Mouse (Mus musculus): ENCODE results near the gene Kel. TPM values are rescaled to one million over a fixed set of nuclear protein-coding genes. Genes with fewer than 3 reads are reported as not detected.

The Kel gene
- 0.29 TPM in 1 of 2 replicates, not detected in the other for polyA plus RNA-seq (2015; fragmentation: Nextera tagmentation; extraction: Ambion mirVana)

GRCm38 (mm10) chr6:41704123-41704522, at the start of gene Kel:
Kel (minus strand) TSS chr6:41704339.
- no peaks in the 10 kb centered on the region for H3K36me3 ChIP-seq (ENCODE audit: control insufficient read depth, insufficient read depth, low read length)
- H3K9ac ChIP-seq (ENCODE audit: low read depth, low read length), result no peak within 1 kb of the TSS
- WGBS, result 55% methylated on average over 1 of the region's 1 CpGs
- no peaks in the 10 kb centered on the region for H3K9me3 ChIP-seq (replicated peaks; ENCODE audit: control insufficient read depth, low read length, poor library complexity, severe bottlenecking)
- no peaks in the 10 kb centered on the region for H3K27me3 ChIP-seq (ENCODE audit: control insufficient read depth, insufficient read depth, low read depth, low read length)
- H3K27ac ChIP-seq (ENCODE audit: low read length), result no peak within 1 kb of the TSS
- no peaks in the 10 kb centered on the region for H3K4me1 ChIP-seq (ENCODE audit: control insufficient read depth, insufficient read depth, low read length)
- no peak for ATAC-seq
- no peak within 1 kb of the TSS for H3K4me3 ChIP-seq (ENCODE audit: low read depth, low read length)
- H3K4me2 ChIP-seq (ENCODE audit: low read length), result no peak within 1 kb of the TSS

DNA sequence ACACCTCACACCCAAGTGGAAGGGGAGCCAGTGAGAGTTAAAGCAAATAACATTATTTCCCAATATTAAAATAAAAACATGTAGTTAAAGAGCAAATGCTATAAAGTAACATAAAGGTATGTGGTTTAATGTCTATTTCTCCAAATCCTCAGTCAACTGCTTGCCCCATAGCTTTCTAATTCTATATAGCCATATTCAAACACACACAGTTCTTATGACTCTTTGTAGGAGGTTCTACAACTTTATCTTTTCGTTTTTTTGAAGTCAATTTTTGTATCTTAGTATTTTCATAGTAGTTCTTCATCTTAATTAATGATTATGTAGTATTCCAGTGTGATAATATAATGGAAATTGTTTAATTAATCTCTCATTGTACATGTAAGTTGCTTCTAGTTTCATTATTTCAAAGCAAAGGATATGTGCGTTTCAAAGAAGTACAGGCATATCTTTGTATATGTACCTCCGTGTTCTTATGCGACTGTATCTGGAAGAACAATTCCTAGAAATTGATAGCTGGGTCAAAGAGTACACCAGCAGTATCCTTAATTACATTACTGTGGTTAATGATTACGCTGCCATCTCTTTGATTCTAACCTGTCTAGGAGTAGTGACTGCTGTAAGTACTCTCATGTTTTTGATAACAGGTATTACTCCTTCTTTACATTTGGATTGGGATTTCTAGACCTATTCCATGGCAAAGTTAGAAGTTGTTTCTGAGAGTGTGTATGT, 40.7 kb upstream of the Kel start:
- ATAC-seq, result no peak
- no peak overlapping the region for H3K4me3 ChIP-seq (ENCODE audit: low read depth, low read length)
- no peaks in the 10 kb centered on the region for H3K36me3 ChIP-seq (ENCODE audit: control insufficient read depth, insufficient read depth, low read length)
- WGBS, result 78% methylated on average over 5 of the region's 5 CpGs
- no peak overlapping the region for H3K27ac ChIP-seq (ENCODE audit: low read length)
- H3K9ac ChIP-seq (ENCODE audit: low read depth, low read length), result no peak overlapping the region
- H3K4me2 ChIP-seq (ENCODE audit: low read length), result no peak overlapping the region
- H3K9me3 ChIP-seq (replicated peaks; ENCODE audit: control insufficient read depth, low read length, poor library complexity, severe bottlenecking), result no peaks in the 10 kb centered on the region
- no peaks in the 10 kb centered on the region for H3K4me1 ChIP-seq (ENCODE audit: control insufficient read depth, insufficient read depth, low read length)
- H3K27me3 ChIP-seq (ENCODE audit: control insufficient read depth, insufficient read depth, low read depth, low read length), result no peaks in the 10 kb centered on the region

DNA sequence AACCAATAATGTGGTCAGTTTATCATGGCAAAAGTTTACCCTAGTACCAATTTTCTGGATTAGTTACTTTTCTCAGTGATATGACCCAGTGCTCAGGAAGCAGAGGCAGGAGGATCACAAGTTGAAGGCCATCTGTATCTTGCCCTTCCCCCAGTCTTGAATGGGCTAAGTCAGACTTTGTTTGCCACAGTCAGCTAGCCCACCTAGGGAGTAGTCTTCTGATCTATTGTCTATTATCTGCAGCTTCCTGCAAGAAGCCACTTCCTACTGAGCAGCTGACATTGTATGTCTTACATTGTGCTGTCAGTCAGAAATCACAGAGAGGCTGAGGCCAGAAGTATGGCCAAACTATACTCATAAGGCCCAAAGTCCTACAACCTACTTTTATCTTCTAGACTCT, 37.0 kb upstream of the Kel start:
- Histone ChIP-seq H3K9ac (ENCODE audit: low read depth, low read length) (no peak overlapping the region), H3K36me3 (ENCODE audit: control insufficient read depth, insufficient read depth, low read length) (no peaks in the 10 kb centered on the region), H3K27me3 (ENCODE audit: control insufficient read depth, insufficient read depth, low read depth, low read length) (no peaks in the 10 kb centered on the region), H3K4me1 (ENCODE audit: control insufficient read depth, insufficient read depth, low read length) (no peaks in the 10 kb centered on the region), H3K4me2 (ENCODE audit: low read length) (no peak overlapping the region), H3K27ac (ENCODE audit: low read length) (no peak overlapping the region), H3K9me3 (replicated peaks; ENCODE audit: control insufficient read depth, low read length, poor library complexity, severe bottlenecking) (no peaks in the 10 kb centered on the region), H3K4me3 (ENCODE audit: low read depth, low read length) (no peak overlapping the region)
- no peak for ATAC-seq

- Histone ChIP-seq H3K4me2 (ENCODE audit: low read length) (no peak overlapping the region), H3K36me3 (ENCODE audit: control insufficient read depth, insufficient read depth, low read length) (no peaks in the 10 kb centered on the region), H3K4me3 (ENCODE audit: low read depth, low read length) (no peak overlapping the region), H3K9ac (ENCODE audit: low read depth, low read length) (no peak overlapping the region), H3K9me3 (replicated peaks; ENCODE audit: control insufficient read depth, low read length, poor library complexity, severe bottlenecking) (no peaks in the 10 kb centered on the region), H3K27ac (ENCODE audit: low read length) (no peak overlapping the region), H3K27me3 (ENCODE audit: control insufficient read depth, insufficient read depth, low read depth, low read length) (no peaks in the 10 kb centered on the region), H3K4me1 (ENCODE audit: control insufficient read depth, insufficient read depth, low read length) (no peaks in the 10 kb centered on the region)
- WGBS, result 89% methylated on average over 5 of the region's 5 CpGs
- no peak for ATAC-seq
These were observed 30.8 kb upstream of the Kel start for GRCm38 (mm10) chr6:41734719-41735470.

- Histone ChIP-seq H3K9me3 (replicated peaks; ENCODE audit: control insufficient read depth, low read length, poor library complexity, severe bottlenecking) (no peaks in the 10 kb centered on the region), H3K27me3 (ENCODE audit: control insufficient read depth, insufficient read depth, low read depth, low read length) (no peaks in the 10 kb centered on the region), H3K9ac (ENCODE audit: low read depth, low read length) (no peak overlapping the region), H3K4me2 (ENCODE audit: low read length) (no peak overlapping the region), H3K27ac (ENCODE audit: low read length) (no peak overlapping the region), H3K4me1 (ENCODE audit: control insufficient read depth, insufficient read depth, low read length) (no peaks in the 10 kb centered on the region), H3K36me3 (ENCODE audit: control insufficient read depth, insufficient read depth, low read length) (no peaks in the 10 kb centered on the region), H3K4me3 (ENCODE audit: low read depth, low read length) (no peak overlapping the region)
- 86% methylated on average over 1 of the region's 1 CpGs for WGBS
- no peak for ATAC-seq
These were observed 24.0 kb upstream of the Kel start for GRCm38 (mm10) chr6:41727989-41728609.

DNA sequence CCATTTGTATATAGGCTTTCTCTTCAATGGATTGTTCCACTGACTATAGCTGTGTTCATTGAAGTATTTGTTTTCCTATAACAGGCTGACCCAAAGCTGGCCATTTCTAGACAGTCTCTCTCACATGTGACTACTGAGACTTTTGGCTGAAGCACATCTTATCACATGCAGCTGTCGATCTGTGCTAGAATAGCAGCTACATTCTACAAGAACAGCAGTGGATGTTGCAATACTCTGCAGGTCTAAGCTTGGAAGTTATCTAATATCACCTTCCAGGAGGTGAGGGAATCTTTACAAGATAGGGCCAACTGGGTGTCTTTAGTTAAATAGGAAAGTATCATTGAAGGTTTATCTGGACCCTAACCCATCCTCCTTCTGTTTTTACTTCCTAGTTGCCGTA, 17.3 kb upstream of the Kel start:
- WGBS, result 92% methylated on average over 2 of the region's 2 CpGs
- no peaks in the 10 kb centered on the region for H3K9me3 ChIP-seq (replicated peaks; ENCODE audit: control insufficient read depth, low read length, poor library complexity, severe bottlenecking)
- H3K4me1 ChIP-seq (ENCODE audit: control insufficient read depth, insufficient read depth, low read length), result no peaks in the 10 kb centered on the region
- H3K27me3 ChIP-seq (ENCODE audit: control insufficient read depth, insufficient read depth, low read depth, low read length), result no peaks in the 10 kb centered on the region
- H3K9ac ChIP-seq (ENCODE audit: low read depth, low read length), result no peak overlapping the region
- no peaks in the 10 kb centered on the region for H3K36me3 ChIP-seq (ENCODE audit: control insufficient read depth, insufficient read depth, low read length)
- no peak overlapping the region for H3K27ac ChIP-seq (ENCODE audit: low read length)
- ATAC-seq, result no peak
- H3K4me2 ChIP-seq (ENCODE audit: low read length), result no peak overlapping the region
- no peak overlapping the region for H3K4me3 ChIP-seq (ENCODE audit: low read depth, low read length)

DNA sequence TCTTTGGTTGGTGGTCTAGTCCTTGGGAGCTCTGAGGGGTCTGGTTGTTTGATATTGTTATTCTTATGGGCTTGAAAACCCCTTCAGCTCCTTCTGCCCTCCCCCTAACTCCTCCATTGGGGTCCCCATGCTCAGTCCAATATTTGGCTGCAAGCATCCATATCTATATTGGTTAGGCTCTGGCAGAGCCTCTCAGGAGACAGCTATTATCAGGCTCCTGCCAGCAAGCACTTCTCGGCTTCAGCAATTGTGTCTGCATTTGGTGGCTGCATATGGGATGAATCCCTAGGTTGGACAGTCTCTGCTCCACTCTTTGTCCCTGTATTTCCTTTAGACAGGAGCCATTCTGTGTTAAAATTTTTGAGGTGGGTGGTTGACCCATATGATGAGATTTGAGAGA, 6.1 kb upstream of the Kel start:
- no peaks in the 10 kb centered on the region for H3K9me3 ChIP-seq (replicated peaks; ENCODE audit: control insufficient read depth, low read length, poor library complexity, severe bottlenecking)
- no peak overlapping the region for H3K9ac ChIP-seq (ENCODE audit: low read depth, low read length)
- no peak overlapping the region for H3K27ac ChIP-seq (ENCODE audit: low read length)
- no peak overlapping the region for H3K4me2 ChIP-seq (ENCODE audit: low read length)
- no peaks in the 10 kb centered on the region for H3K27me3 ChIP-seq (ENCODE audit: control insufficient read depth, insufficient read depth, low read depth, low read length)
- ATAC-seq, result no peak
- H3K4me3 ChIP-seq (ENCODE audit: low read depth, low read length), result no peak overlapping the region
- 83% methylated on average over 1 of the region's 1 CpGs for WGBS
- no peaks in the 10 kb centered on the region for H3K36me3 ChIP-seq (ENCODE audit: control insufficient read depth, insufficient read depth, low read length)
- H3K4me1 ChIP-seq (ENCODE audit: control insufficient read depth, insufficient read depth, low read length), result no peaks in the 10 kb centered on the region

DNA sequence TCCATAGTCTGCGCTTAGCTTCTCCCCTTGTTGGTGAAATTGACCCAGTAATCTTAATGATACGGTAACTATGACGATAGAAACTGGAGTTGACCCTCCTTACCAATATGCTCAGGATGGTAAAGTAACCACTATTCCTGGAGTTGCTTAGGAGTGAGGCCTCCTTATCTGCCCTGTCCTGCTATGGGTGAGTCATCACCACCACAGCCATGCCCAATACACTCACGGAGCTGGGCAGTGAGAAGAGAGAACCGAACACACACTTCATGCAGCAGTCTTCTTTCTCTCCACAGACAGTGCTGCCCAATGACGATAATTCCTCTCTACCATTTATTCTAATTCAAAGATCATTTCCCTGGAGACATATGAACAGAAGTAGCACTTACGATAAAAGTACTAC, 2.1 kb upstream of the Kel start:
- Histone ChIP-seq H3K27ac (ENCODE audit: low read length) (no peak overlapping the region), H3K4me1 (ENCODE audit: control insufficient read depth, insufficient read depth, low read length) (no peaks in the 10 kb centered on the region), H3K27me3 (ENCODE audit: control insufficient read depth, insufficient read depth, low read depth, low read length) (no peaks in the 10 kb centered on the region), H3K36me3 (ENCODE audit: control insufficient read depth, insufficient read depth, low read length) (no peaks in the 10 kb centered on the region), H3K4me3 (ENCODE audit: low read depth, low read length) (no peak overlapping the region), H3K4me2 (ENCODE audit: low read length) (no peak overlapping the region), H3K9me3 (replicated peaks; ENCODE audit: control insufficient read depth, low read length, poor library complexity, severe bottlenecking) (no peaks in the 10 kb centered on the region), H3K9ac (ENCODE audit: low read depth, low read length) (no peak overlapping the region)
- WGBS, result 91% methylated on average over 7 of the region's 7 CpGs
- no peak for ATAC-seq

- Histone ChIP-seq H3K36me3 (ENCODE audit: control insufficient read depth, insufficient read depth, low read length) (no peaks in the 10 kb centered on the region), H3K27me3 (ENCODE audit: control insufficient read depth, insufficient read depth, low read depth, low read length) (no peaks in the 10 kb centered on the region), H3K9me3 (replicated peaks; ENCODE audit: control insufficient read depth, low read length, poor library complexity, severe bottlenecking) (no peaks in the 10 kb centered on the region), H3K4me3 (ENCODE audit: low read depth, low read length) (no peak overlapping the region), H3K27ac (ENCODE audit: low read length) (no peak overlapping the region), H3K4me1 (ENCODE audit: control insufficient read depth, insufficient read depth, low read length) (no peaks in the 10 kb centered on the region), H3K9ac (ENCODE audit: low read depth, low read length) (no peak overlapping the region), H3K4me2 (ENCODE audit: low read length) (no peak overlapping the region)
- ATAC-seq, result no peak
- WGBS, result 83% methylated on average over 2 of the region's 2 CpGs
These were observed 1.2 kb downstream of the Kel start for GRCm38 (mm10) chr6:41702928-41703327.
